Mouse (Mus musculus) ovary, postnatal 10 days (tissue): Measurements from ENCODE around the gene Smok2b.
"Not testable (repeated sequence)": the region's sequence is repeated elsewhere in the genome, so short reads cannot be mapped to it uniquely, and the experiment has no call there.

Source experiments
- DNase-seq: peaks from one replicate; pipeline ENCODE4 v3.0.0; 2022; ENCODE audit warnings: low spot score

Smok2b gene

DNA sequence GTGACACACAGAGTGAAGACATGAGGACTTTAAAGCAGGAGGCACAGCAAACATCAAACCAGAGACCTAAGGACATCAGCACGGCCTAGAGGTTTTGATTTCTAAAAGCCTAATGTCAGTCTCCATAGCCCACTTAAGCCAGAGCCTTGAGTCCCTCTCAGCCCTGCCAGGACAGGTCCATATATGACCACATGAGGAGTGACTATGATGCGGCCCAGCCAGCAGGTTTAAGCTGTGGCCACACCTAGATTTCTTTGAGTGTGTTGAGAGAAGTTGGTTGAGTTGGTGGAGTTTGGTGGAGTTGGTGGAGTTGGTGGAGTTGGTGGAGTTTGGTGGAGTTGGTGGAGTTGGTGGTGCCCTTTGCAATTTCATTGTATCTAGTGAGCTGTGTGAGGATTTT lies at the start of gene Smok2b:
Gene Smok2b, plus strand, starts transcription at position 301 of the 400 bp plus-strand sequence.
- DNase-seq = not testable (repeated sequence)

GRCm38 (mm10) chr17:13180491-13180890 lies 49.6 kb upstream of the Smok2b start:
- DNase-seq = not testable (repeated sequence)

DNA sequence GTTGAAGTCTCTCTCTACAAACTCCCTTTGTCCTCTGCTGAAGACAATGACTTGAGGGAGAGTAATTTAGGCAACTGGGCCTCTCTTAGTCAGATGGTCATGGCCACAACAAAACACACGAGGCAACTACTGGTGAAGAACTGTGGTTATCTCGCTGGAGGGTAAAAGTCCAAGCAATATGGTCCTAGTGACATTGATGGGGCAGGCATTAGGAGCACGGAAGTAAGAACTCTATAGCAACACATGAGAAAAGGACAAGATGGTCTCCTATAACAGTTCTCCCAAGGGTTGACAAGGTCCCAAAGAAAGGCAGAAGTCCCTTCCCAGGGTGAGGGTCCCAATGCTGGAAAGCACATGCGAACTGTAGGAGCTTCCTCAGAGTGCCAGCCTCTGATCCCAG lies 47.3 kb upstream of the Smok2b start:
- DNase-seq = not testable (repeated sequence)

- not testable (repeated sequence) for DNase-seq
Measured at GRCm38 (mm10) chr17:13184514-13184913, 45.5 kb upstream of the Smok2b start.

GRCm38 (mm10) chr17:13186541-13186940 lies 43.5 kb upstream of the Smok2b start:
- not testable (repeated sequence) for DNase-seq

- not testable (repeated sequence) for DNase-seq
Measured at GRCm38 (mm10) chr17:13187621-13188020, 42.4 kb upstream of the Smok2b start.

DNA sequence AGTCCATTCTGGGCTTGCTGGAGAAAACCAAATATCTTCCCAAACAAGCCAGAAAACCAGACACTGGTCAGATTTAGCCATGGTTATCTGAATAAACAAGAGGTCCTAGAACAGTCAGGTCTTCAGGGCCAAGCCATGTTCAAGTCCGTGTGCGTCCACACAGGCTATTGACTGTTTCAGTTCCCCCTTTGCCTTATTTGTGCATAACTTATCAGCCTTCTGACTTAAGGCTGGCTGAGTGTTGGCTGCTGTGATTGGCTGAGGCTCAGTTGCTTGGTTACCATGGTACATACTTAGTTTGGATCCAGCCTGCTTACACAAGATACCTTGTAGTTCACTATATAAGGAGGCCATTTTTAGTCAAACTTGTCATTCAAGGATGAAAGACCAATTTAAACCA lies 41.2 kb upstream of the Smok2b start:
- DNase-seq = not testable (repeated sequence)

GRCm38 (mm10) chr17:13190836-13191583 lies 39.0 kb upstream of the Smok2b start:
- DNase-seq = not testable (repeated sequence)

GRCm38 (mm10) chr17:13196486-13196885 lies 33.6 kb upstream of the Smok2b start:
- DNase-seq = not testable (repeated sequence)

DNA sequence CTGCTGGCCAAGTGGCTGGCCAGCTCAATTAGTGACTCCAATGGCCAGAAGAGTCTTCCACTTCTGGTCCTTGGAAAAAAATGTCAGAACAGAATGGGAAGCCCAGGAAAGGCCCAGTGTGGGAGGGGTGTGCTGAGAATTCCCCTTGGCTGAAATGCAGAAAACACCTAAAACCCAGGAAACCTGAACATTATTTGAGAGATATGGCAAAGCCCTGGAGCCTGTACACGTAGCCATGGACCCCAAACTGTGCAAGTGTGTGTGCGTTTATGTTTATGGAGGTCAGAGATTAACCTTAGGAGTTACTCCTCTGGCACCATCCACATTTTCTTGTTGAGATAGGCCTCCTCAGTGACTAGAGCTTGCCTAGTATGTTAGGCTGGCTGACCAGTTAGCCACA lies 31.2 kb upstream of the Smok2b start:
- DNase-seq = not testable (repeated sequence)

DNA sequence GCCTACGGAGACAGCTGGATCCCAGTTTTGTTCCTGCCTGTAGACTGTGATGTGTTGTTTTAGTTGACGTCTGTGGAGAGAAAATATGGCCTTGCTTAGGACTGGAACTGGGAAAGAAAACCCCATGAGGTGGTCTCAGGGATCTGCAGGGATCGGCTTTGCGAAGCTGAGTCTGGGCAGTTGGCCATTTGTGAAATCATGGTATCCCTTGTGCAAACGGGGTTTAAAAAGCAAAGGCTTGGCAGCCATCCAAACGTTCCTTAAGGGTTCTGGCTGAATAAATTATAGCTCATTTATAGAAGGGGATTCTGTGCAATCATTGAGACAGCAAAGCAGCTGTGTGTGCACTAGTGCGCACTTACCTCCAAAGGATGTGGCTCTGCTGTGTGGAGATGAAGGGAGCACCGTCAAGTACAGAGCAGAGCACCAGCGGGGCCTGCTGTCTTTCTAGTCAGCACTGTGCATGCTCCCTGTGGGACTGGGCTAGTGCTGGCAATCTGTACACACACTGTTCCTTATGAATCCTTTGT lies 30.1 kb upstream of the Smok2b start:
- DNase-seq = not testable (repeated sequence)

GRCm38 (mm10) chr17:13201551-13201950 lies 28.5 kb upstream of the Smok2b start:
- not testable (repeated sequence) for DNase-seq

- DNase-seq = not testable (repeated sequence)
Measured at GRCm38 (mm10) chr17:13202453-13203107, 27.5 kb upstream of the Smok2b start.

DNA sequence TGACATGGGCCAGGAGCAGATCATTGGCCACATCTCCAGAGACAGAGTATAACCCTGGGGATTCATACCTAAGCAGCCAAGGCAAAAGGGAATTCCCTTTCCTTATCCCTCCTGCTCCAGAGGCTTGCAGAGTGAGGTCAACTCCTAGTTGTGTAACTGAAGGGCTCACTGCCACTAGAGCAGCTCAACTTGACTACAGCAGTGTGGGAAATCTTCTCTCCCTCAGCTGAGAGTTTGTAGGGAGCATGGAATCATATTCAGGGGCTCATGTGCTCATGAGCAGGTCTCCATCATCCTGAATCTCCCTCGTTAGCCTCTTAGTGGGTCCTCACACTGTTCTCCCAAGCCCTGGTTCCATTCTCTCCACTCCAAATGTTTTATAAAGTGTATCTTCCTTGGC lies 24.8 kb upstream of the Smok2b start:
- not testable (repeated sequence) for DNase-seq

- DNase-seq = no peak
Measured at GRCm38 (mm10) chr17:13206491-13206890, 23.6 kb upstream of the Smok2b start.

- DNase-seq = not testable (repeated sequence)
Measured at GRCm38 (mm10) chr17:13208460-13208859, 21.6 kb upstream of the Smok2b start.

DNA sequence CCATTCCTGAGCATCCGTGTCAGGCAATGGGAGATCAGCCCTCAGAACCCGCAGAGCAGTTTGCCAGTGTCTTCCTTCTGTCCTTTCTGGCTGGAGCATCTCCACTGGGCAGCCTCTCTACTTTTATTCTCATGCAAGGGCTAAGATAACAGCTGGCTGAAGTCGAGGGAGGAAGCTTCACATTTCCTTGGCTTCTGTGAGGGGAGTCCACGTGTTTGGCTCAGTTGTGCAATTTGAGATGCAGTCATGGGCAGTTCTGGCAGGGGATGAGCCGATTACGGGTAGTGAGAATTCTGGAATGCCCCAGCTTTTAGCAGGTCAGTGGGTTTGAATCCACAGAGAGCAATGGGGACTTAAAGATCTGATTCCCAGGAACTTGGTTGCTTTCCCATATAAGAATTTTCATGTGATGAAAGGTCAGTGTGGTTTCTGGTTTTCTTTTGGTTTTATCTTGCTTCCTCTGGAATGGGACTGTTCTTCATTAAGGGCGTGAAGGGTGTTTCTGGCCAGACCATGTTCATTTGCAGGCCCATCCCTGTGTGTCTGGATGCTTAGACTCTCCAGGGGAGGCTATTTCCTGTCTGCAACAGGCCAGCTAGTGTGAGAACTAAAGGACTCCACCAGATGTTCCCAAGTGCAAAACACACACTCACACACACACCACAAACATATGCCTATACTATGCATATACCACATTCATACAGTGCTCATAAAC lies 17.8 kb upstream of the Smok2b start:
- DNase-seq = no peak

DNA sequence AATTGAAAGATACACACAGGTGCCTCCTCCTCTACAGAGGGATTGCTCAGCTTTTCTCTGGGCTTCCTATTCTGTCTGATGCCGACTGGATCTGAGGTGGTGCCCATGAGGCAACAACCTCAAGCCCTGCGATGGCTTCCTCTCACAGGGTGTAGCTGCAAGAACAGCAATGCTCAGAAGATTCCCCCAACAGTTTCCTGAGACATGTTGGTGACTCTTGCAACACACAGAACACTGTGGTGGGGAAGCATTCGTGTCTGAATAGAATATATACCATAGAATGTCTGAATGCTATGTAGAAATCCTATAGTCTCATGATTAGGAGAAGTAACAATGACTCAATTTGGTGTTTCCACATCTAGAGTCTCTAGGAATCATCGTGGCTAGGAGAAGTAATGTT lies 15.9 kb upstream of the Smok2b start:
- no peak for DNase-seq

DNA sequence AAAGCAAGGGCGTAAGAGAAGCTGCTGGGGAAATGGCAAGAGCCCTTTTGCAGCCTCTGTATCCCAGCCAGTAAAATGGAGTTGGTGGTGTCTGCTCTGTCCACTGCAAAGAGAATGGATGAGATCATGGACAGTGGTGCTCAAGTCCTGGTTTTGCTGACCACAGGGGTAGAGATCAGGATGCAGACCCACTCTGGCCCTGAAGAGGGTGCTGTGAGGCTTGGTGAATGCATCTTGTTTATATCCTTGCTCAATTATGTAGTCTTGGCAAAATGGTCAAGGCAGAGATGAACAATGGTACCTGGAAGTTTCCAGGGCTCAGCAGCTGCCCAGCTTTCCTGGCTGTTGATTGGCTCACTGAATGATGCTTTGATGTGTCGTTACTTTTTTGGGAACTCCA lies 14.5 kb upstream of the Smok2b start:
- DNase-seq = no peak

DNA sequence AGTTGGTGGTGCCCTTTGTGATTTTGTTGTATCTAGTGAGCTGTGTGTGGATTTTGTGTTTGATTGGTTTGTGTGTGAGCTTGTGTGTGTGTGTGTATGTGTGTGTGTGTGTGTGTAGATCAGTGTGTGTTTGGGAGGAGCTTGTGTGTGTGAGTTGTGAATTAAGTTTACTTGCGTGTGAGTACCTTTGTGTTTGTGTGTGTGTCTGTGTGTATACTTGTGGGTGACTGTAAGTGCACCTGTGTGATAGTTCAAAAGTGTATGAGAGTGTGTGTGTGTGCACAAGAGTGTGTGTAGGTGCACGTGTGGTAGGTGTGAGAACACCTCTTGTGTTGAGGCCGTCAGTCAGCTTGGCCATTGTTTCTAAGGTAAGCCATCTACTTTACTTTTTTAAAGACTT lies 9.2 kb upstream of the Smok2b start, which contains the start of gene Smok2a:
Gene Smok2a, plus strand, starts transcription at position 301 of the 400 bp plus-strand sequence.
- DNase-seq = no peak

DNA sequence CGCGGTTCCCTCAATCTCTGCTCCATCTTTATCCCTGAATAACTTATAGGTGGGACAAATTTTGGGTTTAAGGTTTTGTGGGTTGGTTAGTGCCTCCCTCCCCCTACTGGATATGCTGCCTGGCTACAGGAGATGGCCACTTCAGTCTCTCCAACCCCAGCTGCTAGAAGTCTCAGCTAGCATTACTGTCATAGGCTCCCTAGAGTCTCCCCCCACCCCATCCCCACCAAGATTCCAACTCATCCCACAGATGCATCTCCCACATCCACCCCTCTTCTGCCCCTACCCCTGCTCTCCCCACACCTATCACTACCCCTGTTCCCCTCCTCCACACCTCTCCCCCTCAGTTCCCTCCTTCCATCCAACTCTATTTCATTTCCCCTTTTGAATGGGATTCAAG lies 8.1 kb upstream of the Smok2b start:
- not testable (repeated sequence) for DNase-seq

DNA sequence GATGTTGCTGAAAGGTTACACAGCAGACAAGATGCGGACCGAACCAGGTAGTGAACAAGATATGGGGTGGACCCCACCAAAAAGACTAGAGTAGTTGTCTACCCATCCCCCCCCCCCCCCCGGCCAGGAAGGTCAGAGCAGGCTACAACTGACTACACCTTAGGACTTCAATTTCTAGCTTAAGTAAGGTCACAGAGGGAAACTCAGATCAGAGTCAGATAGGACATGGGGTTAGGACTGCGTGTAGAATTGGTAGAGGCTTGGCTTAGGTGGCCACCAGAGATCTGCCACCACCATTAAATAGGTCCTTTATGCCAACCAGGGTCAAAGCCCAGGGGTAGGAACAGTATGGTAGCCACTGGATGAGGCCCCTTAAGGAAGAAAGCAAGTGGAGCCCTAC lies 9.4 kb downstream of the Smok2b start:
- not testable (repeated sequence) for DNase-seq
